Mouse (Mus musculus) E14TG2a.4 (cell line): ENCODE measurements around the gene Nlgn3.

ENCODE experiments used
- CTCF ChIP-seq: conservative IDR thresholded peaks from 2 replicates; pipeline ENCODE4 v1.5.1; 2014; ENCODE audit warnings: low read length
- POU5F1 ChIP-seq: IDR thresholded peaks from 2 replicates; pipeline ENCODE4 v1.6.1; 2014; ENCODE audit warnings: low read length, borderline replicate concordance

DNA sequence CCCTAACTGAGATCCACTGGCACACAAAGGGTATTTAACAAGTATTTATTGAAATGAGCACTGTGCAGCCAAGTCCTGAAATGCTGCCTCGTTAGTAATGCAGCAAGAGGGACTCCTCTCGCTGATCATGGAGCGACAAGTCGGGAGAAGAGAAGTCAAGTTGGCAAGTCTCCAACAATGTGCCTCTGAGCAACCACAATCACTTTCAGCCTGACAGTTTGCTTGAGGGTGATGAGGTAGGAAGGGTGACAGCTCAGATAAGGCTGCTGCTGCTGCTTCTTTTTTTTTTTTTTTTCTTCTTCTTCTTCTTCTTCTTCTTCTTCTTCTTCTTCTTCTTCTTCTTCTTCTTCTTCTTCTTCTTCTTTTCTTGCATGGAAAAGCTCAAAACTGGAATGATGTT lies 52.2 kb downstream of the Nlgn3 start:
- TF ChIP-seq CTCF (no peak), POU5F1 (no peak)
